8 mouse cellular contexts compared by ENCODE assay signal in the genomic region with DNA sequence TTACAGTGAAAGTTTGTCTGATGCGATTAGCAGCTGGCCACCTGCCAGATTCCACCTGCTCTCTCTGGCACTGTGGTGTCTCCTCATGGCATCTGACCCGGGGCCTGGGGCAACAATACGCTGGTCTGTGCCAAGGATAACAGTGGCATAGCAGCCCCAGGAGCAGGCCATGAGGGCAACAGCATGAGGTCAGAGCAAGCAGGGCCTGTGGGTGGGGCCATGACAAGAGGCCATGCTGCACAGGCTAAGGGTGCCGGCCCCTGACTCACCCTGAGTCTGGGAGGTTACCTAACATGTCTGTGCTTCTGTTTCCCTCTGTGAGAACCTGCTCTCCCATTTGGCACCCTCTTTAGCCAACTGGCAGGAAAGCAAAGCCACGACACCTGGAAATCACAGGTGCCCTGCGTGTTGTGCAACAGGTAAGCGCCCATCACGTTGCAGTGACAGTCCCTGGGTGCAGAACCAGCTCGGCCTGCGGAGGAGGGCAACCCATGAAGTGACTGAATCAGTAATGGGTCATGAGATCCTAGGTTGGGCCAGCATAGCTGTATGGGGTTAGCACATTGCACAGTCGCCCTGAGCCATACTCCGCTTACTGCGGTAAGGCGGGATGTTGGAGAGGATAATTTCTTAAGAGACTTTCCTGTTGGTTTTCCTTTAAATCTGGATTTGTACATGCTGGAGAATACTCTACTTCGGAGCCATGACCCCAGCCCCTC.
DNase-seq lines count a peak whose midpoint lies in the region; ATAC-seq and TF ChIP-seq lines count a peak whose summit lies in the region.

No protein-coding gene starts in this region.

- H3K9ac ChIP-seq in heart, embryonic 14.5 days (ENCODE audit: low read length) = no peak overlapping the region

- peaks cover 9 to 10% of the 10 kb centered on the region in 2 experiments for H3K4me1 ChIP-seq in heart, embryonic 14.5 days (ENCODE audit: control insufficient read depth in 2 of 2, insufficient read depth in 2 of 2, low read length in 2 of 2)
- peaks cover 19% of the 10 kb centered on the region for H3K4me1 ChIP-seq in heart, embryonic 10.5 days
- 0 out of 2 replicates have a peak, but pooled peaks cover 5% of the 10 kb centered on the region for H3K4me1 ChIP-seq in E14TG2a.4 (replicated peaks; ENCODE audit: low read depth, low read length)

- WGBS in heart, embryonic 14.5 days = 77% methylated on average over 15 of the region's 15 CpGs
- WGBS in heart, embryonic 10.5 days = 83% methylated on average over 15 of the region's 15 CpGs

- no peak overlapping the region for H3K27ac ChIP-seq in heart, embryonic 14.5 days (replicated peaks in 1 of 2; ENCODE audit: control insufficient read depth in 1 of 2, insufficient read depth in 1 of 2, low read depth in 2 of 2, low read length in 2 of 2)
- no peak overlapping the region for H3K27ac ChIP-seq in heart, embryonic 10.5 days

- no peak for TF ChIP-seq CTCF in E14TG2a.4 (conservative IDR thresholded peaks at IDR 0.05; ENCODE audit: low read length)

- H3K36me3 ChIP-seq in heart, embryonic 14.5 days (ENCODE audit: control insufficient read depth, insufficient read depth, low read length) = no peaks in the 10 kb centered on the region
- peaks cover 11% of the 10 kb centered on the region; the same call in 1 of the 2 replicates for H3K36me3 ChIP-seq in heart, embryonic 10.5 days
- no peaks in the 10 kb centered on the region for H3K36me3 ChIP-seq in E14TG2a.4 (ENCODE audit: insufficient read depth, low read length)

- no peak overlapping the region for H3K4me3 ChIP-seq in heart, embryonic 14.5 days (ENCODE audit: control insufficient read depth in 1 of 2, insufficient read depth in 1 of 2, low read depth in 1 of 2, low read length in 2 of 2)
- no peak overlapping the region for H3K4me3 ChIP-seq in heart, embryonic 10.5 days
- H3K4me3 ChIP-seq in E14TG2a.4 (replicated peaks; ENCODE audit: low read length) = 0 out of 2 replicates have a peak overlapping the region, but pooled peaks have one; percentile 17

- H3K27me3 ChIP-seq in heart, embryonic 14.5 days (ENCODE audit: control insufficient read depth, insufficient read depth, low read length) = no peaks in the 10 kb centered on the region
- no peaks in the 10 kb centered on the region for H3K27me3 ChIP-seq in heart, embryonic 10.5 days (ENCODE audit: insufficient read depth, poor library complexity, severe bottlenecking)
- 0 out of 2 replicates have a peak, but pooled peaks cover 4% of the 10 kb centered on the region for H3K27me3 ChIP-seq in E14TG2a.4 (ENCODE audit: insufficient read depth, low read length)

- H3K9me3 ChIP-seq in heart, embryonic 14.5 days (ENCODE audit: control insufficient read depth, low read length) = no peaks in the 10 kb centered on the region
- no peaks in the 10 kb centered on the region for H3K9me3 ChIP-seq in heart, embryonic 10.5 days
- H3K9me3 ChIP-seq in E14TG2a.4 (ENCODE audit: low read length) = no peaks in the 10 kb centered on the region

- no peak for DNase-seq in heart, embryonic 10.5 days (ENCODE audit: low spot score)
- peak; percentile 70 to 74 for DNase-seq in cerebellum, postnatal 10 days
- peak; percentile 58 to 74 for DNase-seq in lung, adult 18-20 months
- DNase-seq in retina, postnatal 1 day = no peak
- DNase-seq in right cerebral cortex, adult 18-20 months = no peak

- no peak overlapping the region for H3K4me2 ChIP-seq in heart, embryonic 14.5 days (ENCODE audit: low read length)

- peak; percentile 57; the same call in 1 of the 2 replicates for ATAC-seq in heart, embryonic 14.5 days (ENCODE audit: insufficient number of reproducible peaks, insufficient read depth, low FRiP score, low read depth)
- ATAC-seq in erythroid progenitor cell, adult 5-6 weeks (replicated peaks; ENCODE audit: low FRiP score, poor library complexity, severe bottlenecking) = no peak

Comparison
In these comparisons a context has a peak if more than half of its experiments do, and no peak if none do; other contexts are left out.
1. DNase-seq: peak in cerebellum, postnatal 10 days (2 of 2) and lung, adult 18-20 months (2 of 2); none in heart, embryonic 10.5 days (single experiment), retina, postnatal 1 day (single experiment) and right cerebral cortex, adult 18-20 months (single experiment).